Mouse (Mus musculus): ENCODE measurements around the gene Sox30.
A peak's percentile ranks its signal among the peaks of the same experiment; 100 is the strongest.

The Sox30 gene

GRCm38 (mm10) chr11:45979946-45980892 lies at the start of gene Sox30:
Gene Sox30 (plus strand): TSS chr11:45980310.
- DNase-seq = peak; percentile 96

DNA sequence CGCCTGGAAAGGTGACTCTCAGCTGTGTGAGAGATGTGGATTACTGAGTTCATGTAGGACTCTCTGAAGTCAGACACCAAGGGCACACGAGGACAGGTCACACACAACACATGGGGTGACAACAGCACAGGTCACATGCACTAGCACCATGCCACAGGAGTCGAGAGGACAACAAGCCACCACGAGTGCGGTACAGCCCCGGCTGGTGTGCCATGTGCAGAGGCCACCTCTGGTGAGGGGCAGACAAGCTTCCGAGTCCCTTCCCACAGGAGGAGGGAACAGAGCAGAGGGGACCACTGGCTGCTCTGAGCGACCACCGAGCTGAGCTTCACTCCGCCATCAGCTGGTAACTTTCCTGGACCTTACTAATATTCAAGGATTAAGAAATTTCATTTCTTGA lies 47.3 kb upstream of the Sox30 start:
- peak; percentile 91 for DNase-seq

- DNase-seq = no peak
Observed at GRCm38 (mm10) chr11:45937478-45937877, 42.6 kb upstream of the Sox30 start.

DNA sequence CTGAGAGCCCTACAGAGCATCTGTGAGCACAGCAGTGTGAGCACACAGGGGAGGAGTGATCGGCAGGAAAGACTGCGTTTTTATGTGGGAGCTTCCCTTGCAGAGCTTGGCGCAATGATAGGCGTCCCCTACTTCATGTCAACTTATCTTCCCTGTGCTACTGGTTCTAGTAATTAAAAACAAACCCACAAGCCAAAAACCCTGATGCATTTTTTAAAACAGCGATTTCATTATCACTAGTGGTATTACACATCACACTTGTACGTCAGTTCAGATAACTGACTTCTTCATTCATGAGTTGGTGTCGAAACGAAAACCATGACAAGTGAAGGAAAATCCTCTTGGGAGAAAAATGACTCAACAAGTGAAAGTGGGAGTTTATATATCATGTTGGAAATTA lies 41.2 kb upstream of the Sox30 start:
- no peak for DNase-seq

- DNase-seq = peak; percentile 28
Observed at GRCm38 (mm10) chr11:45942281-45942680, 37.8 kb upstream of the Sox30 start.

DNA sequence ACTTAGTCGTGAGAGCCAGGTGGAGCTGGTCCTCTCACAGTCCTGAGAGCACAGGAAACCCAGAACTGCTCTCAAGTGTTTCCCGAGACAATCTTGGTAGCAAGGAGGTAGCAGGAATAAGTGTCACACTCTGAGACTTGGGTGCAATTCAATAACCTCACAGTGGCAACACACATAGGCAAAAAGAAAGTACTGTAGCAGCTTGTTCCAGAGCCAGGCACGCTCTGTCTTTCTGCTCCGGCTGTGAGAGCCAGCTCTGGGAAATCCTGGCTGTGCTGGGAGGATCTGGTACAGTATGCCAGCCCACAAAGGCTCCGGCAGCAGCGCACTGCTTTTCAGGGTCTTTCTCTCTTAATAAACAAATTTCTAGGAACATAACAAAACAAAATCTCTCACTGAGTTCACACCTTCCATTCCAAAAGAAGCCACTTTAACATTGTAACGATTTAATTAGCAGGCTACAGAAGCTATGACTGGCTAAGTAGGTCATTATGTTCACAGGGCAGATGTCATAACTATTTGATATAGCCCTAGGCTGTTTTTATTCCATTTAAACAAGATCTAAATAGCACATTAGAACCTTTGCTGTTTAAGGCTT lies 36.9 kb upstream of the Sox30 start:
- DNase-seq = peak; percentile 87

DNA sequence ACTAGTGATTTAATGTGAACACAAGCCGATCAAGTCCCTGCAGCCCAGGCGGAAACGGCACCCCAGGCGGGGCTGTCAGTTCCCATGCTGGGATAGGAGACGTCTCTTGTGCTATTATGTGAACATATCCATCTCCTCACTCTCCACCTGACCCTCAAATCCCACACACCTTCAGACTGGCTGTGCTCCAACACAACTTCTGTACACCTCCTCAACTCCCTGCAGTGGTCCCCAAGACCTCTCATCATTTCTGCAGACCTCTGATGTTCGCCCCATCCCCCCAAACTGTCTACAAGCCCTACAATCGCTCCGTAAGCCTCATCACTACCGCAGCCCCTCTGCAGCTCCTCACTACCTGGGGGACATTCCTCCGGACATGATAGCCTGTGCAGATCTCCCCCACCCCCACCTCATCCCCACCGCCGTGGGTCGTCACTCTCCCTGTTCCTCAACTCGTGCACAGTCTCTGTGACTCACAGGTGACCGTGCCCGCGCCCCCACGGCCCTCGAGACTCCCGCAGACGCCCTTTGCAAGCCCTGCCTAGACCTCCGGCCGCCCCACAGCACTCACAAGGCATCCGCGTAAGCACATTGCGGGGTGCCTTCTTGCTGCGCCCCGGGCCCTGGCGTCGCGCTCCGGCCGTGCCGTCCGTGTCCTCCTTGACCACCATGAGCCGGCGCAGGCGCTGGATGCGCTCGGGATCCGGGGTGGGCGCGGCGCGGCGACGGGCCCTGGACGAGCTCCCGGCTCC lies 36.0 kb upstream of the Sox30 start:
- DNase-seq = no peak

DNA sequence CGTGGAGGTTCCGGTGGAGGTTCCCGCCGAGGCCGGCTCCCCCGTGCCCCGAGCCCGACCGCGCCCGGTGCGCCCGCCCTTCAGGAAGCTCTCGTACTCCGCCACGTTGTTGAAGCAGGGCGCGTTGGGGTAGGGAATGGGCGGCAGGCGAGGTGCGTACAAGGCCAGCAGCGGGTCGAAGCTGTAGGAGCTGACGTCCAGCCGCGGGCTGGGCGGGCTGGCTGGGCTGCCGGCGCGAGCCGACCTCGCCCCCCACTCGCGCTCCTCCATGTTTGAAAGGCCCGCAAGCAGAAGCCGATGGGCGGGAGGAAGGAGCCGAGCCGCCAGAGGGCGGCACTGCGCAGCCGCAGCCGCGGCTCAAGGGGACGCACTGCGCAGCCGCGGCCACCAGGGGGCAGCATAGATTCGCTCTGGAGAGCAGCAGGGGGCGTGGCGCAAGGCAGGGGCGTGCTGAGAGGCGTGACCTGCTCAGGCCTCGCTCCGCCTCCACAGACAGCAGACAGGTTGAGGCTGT lies 35.4 kb upstream of the Sox30 start, which contains the start of gene Lsm11:
Gene Lsm11, minus strand, starts transcription at position 293 of the 514 bp plus-strand sequence.
- DNase-seq = peak; percentile 99

GRCm38 (mm10) chr11:45946796-45947195 lies 33.3 kb upstream of the Sox30 start:
- no peak for DNase-seq

- DNase-seq = peak; percentile 61
Observed at GRCm38 (mm10) chr11:45947491-45947890, 32.6 kb upstream of the Sox30 start.

DNA sequence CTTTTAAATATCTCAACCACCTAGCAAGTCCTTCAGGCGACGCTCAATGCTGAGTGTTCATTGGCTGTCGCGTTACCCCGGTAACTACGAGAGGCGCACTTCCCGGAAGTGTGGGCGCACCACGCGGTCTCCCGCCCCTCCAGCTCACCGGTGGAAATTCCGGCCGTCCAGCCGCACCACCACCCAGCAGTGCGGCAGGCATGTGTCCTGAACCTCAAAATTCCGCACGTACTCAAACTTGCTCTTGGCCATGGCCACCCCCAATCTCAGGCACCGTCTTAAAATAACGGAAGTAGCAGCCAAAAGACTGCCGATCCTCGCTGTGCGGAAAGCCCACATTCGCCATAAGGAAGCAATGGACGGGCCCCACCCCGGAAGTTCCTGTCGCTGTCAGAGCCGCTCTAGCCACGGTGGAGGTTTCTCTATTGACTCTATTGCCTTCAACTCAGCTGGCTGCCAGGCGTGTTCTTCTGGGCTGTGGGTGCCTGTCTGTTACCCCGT lies 24.9 kb upstream of the Sox30 start, which contains the start of gene Thg1l:
Gene Thg1l, minus strand, starts transcription at position 368 of the 501 bp plus-strand sequence.
- DNase-seq = peak; percentile 100

- no peak for DNase-seq
Observed at GRCm38 (mm10) chr11:45959598-45959997, 20.5 kb upstream of the Sox30 start.

GRCm38 (mm10) chr11:45960003-45960402 lies 20.1 kb upstream of the Sox30 start:
- DNase-seq = no peak

DNA sequence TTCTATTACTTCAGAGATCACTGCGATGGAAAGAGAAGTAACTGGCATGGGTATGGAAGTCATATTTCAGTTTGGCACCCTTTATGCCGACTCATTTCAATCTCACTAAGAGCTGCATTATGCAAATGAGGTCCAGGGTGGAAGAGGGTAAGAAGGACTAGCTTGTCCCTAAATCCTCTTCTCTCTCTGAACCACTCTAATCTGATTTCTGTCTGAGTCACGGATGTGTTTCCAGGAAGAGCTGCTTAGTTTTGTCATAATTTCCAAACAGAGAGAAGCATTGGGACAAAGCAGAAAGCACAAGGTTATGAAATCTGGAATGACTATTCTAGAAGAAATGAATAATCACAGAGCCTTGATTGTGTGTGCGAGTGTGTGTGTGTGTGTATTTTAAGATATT lies 13.2 kb upstream of the Sox30 start:
- no peak for DNase-seq

DNA sequence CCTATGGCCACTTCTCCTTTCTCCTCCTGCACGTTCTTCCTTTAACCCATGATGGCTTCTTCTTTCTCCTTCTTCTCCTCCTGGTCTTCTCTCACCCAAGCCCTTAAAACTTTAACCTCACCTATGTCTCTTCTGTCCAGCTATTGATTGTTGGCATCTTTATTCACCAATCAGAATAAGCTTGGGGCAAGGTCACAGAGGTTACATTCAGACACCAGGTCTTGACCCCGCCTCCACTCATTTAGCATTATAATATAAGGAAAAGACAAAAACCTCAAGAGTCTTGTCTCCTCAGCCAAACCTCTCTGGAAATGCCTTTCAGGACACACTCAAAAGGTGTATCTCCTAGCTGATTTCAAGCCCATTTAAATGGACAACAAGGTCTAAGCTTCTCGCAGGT lies 11.6 kb upstream of the Sox30 start:
- no peak for DNase-seq

DNA sequence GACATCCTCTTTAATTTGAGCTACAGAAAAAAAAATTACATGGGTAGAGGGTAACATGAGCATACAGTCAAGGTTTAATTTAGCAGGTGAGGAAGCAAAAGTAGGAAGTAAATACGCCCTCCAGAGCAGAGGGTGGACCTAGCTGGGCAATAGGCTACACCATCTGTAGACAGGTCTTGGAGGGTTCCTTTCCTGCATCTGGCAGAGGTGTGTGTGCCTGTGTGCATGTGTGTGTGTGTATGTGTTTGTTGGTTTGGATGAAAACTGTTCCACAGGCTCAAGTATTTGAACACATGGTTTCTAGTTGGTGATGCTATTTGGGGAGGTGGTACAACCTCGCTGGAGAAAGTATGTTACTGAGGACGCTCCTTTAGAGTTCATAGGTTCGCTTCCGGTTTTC lies 6.5 kb upstream of the Sox30 start:
- no peak for DNase-seq

DNA sequence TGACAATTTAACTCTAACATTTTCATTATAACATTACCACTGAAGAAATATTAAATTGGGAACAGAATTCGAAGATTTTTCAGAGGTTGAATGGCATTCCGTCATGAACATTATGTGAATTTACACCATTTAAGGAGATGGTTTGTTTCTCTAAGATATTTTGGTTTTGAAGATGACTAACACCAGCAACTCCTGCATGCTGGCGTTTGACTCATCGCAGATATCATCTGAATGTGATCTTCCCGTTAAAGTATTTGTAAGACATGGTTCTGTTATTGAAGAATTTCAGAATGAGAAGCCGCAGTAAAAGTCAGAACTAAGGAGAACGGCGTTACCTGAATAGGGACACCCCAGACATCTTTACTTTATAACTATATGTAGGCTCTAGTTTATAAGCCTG lies 5.6 kb upstream of the Sox30 start:
- DNase-seq = no peak

GRCm38 (mm10) chr11:45976061-45976460 lies 4.0 kb upstream of the Sox30 start:
- no peak for DNase-seq

DNA sequence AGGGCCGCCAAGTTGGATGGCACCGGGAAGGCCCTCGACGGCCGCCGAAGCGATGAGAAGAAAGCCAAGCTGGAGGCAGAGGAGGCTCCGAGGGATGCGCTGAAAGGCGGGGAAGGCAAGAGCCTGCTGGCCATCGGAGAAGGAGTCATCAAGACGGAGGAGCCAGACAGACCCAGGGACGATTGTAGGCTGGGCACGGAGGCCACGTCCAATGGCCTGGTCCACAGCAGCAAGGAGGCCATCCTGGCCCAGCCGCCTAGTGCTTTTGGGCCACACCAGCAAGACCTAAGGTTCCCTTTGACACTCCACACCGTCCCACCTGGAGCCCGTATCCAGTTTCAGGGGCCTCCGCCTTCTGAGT lies 763 bp downstream of the Sox30 start:
- no peak for DNase-seq

GRCm38 (mm10) chr11:45991604-45992003 lies 11.5 kb downstream of the Sox30 start:
- peak; percentile 83 for DNase-seq

DNA sequence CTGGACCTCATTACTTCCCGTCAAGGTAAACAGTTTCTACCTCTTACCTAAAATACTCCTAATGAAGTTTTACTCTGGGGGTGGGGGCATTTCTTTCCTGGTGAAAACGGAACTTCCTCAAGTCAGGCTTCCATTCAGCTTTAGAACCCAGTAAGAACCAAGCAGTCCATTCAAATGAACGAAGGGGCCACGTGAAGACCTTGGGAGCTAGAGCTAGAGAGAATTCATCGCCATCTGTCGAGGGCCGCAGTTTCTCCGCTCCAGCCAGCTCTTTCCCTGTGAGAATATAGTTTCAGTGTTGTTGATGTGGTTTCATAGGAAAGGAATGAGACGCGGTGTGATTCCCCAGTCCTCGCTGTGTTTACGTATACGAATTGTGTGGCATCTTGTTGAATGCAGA lies 12.0 kb downstream of the Sox30 start:
- peak; percentile 51 for DNase-seq

GRCm38 (mm10) chr11:46016061-46016460 lies 36.0 kb downstream of the Sox30 start:
- peak; percentile 85 for DNase-seq

DNA sequence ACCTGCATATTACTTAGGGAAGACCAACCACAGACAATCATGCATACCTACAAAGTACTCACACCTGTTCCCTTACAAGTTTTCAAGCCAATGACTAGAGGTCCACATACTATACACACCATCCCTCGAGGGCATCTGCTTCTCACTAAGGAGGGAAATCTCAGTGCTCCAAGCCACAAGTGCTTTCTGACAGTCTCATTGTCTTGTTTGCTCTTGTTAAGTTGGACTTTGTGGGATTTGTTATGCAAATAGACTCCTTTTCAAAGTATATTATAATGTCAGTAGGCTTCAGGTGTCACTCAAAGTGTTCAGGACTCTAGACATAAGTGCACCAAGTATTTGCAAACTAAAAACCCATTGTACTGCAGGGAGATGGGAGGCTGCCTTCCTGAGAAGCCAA lies 40.1 kb downstream of the Sox30 start:
- DNase-seq = peak; percentile 54
